Mouse (Mus musculus) colon, adult 2 months (tissue): ENCODE results near the gene Efna3. TPM values are rescaled to one million over a fixed set of nuclear protein-coding genes. Genes with fewer than 3 reads are reported as not detected.

ENCODE experiments used
- polyA plus RNA-seq: library from polyadenylated mRNA; depleted of rRNA; stranded (reverse); fragments of >200 nt; gene quantifications from 2 replicates; pipeline ENCODE4 v1.2.3, GENCODE M21; 2012; rRNA removed

The Efna3 gene
- 9.3 and 13.3 TPM in 2 replicates for polyA plus RNA-seq

GRCm38 (mm10) chr3:89322514-89323165 lies at the start of gene Efna3:
Efna3 (minus strand) TSS chr3:89322965.

GRCm38 (mm10) chr3:89365153-89365485 lies 42.4 kb upstream of the Efna3 start, which contains the start of gene Dcst1:
Dcst1 (minus strand) TSS chr3:89365253.

GRCm38 (mm10) chr3:89361675-89362074 lies 38.9 kb upstream of the Efna3 start, which contains the start of gene Dcst2:
Dcst2 (plus strand) TSS chr3:89361975.

GRCm38 (mm10) chr3:89349869-89350501 lies 27.2 kb upstream of the Efna3 start, which contains the start of gene Adam15:
Adam15 (minus strand) TSS chr3:89349996.

GRCm38 (mm10) chr3:89337721-89338578 lies 15.2 kb upstream of the Efna3 start, which contains the start of gene Efna4:
Efna4 (minus strand) TSS chr3:89338028.

GRCm38 (mm10) chr3:89280606-89281511 lies 41.9 kb downstream of the Efna3 start, which contains the start of gene Efna1:
Efna1 (minus strand) TSS chr3:89281142.

GRCm38 (mm10) chr3:89270051-89270755 lies 52.6 kb downstream of the Efna3 start, which contains the start of gene Slc50a1:
Slc50a1 (minus strand) TSS chr3:89270570.

Other genes starting within 250 kb of the Efna3 start
- gene Rusc1, start 229.7 kb downstream of the Efna3 start, polyA plus RNA-seq = 51.1 and 73.3 TPM in 2 replicates
- gene Gm43738, start 221.9 kb downstream of the Efna3 start, polyA plus RNA-seq = not detected in 2 replicates
- gene Fdps, start 221.0 kb downstream of the Efna3 start, polyA plus RNA-seq = 109 and 128 TPM in 2 replicates
- gene Pklr, start 186.8 kb downstream of the Efna3 start, polyA plus RNA-seq = 240 and 244 TPM in 2 replicates
- 1.1 and 1.4 TPM in 2 replicates for gene Hcn3, start 162.8 kb downstream of the Efna3 start, polyA plus RNA-seq
- gene Clk2, start 158.2 kb downstream of the Efna3 start, polyA plus RNA-seq = 42.4 and 43.0 TPM in 2 replicates
- 95.0 and 102 TPM in 2 replicates for gene Scamp3, start 145.5 kb downstream of the Efna3 start, polyA plus RNA-seq
- gene Fam189b, start 139.8 kb downstream of the Efna3 start, polyA plus RNA-seq = 40.2 and 42.7 TPM in 2 replicates
- 60.8 and 73.9 TPM in 2 replicates for gene Gba, start 120.0 kb downstream of the Efna3 start, polyA plus RNA-seq
- gene Thbs3, start 107.8 kb downstream of the Efna3 start, polyA plus RNA-seq = 48.4 and 68.6 TPM in 2 replicates
- gene Mtx1, start 95.9 kb downstream of the Efna3 start, polyA plus RNA-seq = 165 and 219 TPM in 2 replicates
- 26.0 and 27.3 TPM in 2 replicates for gene Muc1, start 93.9 kb downstream of the Efna3 start, polyA plus RNA-seq
- 263 and 392 TPM in 2 replicates for gene Krtcap2, start 77.0 kb downstream of the Efna3 start, polyA plus RNA-seq
- gene Trim46, start 76.7 kb downstream of the Efna3 start, polyA plus RNA-seq = 60.5 TPM in 2 replicates
- gene Dpm3, start 63.6 kb downstream of the Efna3 start, polyA plus RNA-seq = 440 and 595 TPM in 2 replicates
- 254 and 375 TPM in 2 replicates for gene Slc50a1, start 52.4 kb downstream of the Efna3 start, polyA plus RNA-seq
- 126 and 153 TPM in 2 replicates for gene Efna1, start 41.8 kb downstream of the Efna3 start, polyA plus RNA-seq
- 17.4 and 24.5 TPM in 2 replicates for gene Efna4, start 15.1 kb upstream of the Efna3 start, polyA plus RNA-seq
- 211 and 244 TPM in 2 replicates for gene Adam15, start 27.0 kb upstream of the Efna3 start, polyA plus RNA-seq
- 0.67 and 1.0 TPM in 2 replicates for gene Dcst2, start 39.0 kb upstream of the Efna3 start, polyA plus RNA-seq
- 0.77 and 1.1 TPM in 2 replicates for gene Dcst1, start 42.3 kb upstream of the Efna3 start, polyA plus RNA-seq
- 214 and 219 TPM in 2 replicates for gene Zbtb7b, start 71.8 kb upstream of the Efna3 start, polyA plus RNA-seq
- not detected in 2 replicates for gene Lenep, start 79.8 kb upstream of the Efna3 start, polyA plus RNA-seq
- gene Flad1, start 88.9 kb upstream of the Efna3 start, polyA plus RNA-seq = 37.4 and 39.6 TPM in 2 replicates
- 9.7 and 11.2 TPM in 2 replicates for gene Cks1b, start 95.4 kb upstream of the Efna3 start, polyA plus RNA-seq
- gene Shc1, start 95.5 kb upstream of the Efna3 start, polyA plus RNA-seq = 75.3 and 76.4 TPM in 2 replicates
- gene Pygo2, start 107.2 kb upstream of the Efna3 start, polyA plus RNA-seq = 131 and 151 TPM in 2 replicates
- gene Pbxip1, start 113.7 kb upstream of the Efna3 start, polyA plus RNA-seq = 90.6 and 98.9 TPM in 2 replicates
- 18.7 and 31.3 TPM in 2 replicates for gene Pmvk, start 131.6 kb upstream of the Efna3 start, polyA plus RNA-seq
- gene Kcnn3, start 197.2 kb upstream of the Efna3 start, polyA plus RNA-seq = 8.4 and 9.0 TPM in 2 replicates